Mouse (Mus musculus): Measurements from ENCODE around the gene Ebf1. TPM values are rescaled to one million over a fixed set of nuclear protein-coding genes. Genes with fewer than 3 reads are reported as not detected.

Gene Ebf1
- total RNA-seq, 2 experiments from 2014 or later: 5.5 to 8.2 TPM

DNA sequence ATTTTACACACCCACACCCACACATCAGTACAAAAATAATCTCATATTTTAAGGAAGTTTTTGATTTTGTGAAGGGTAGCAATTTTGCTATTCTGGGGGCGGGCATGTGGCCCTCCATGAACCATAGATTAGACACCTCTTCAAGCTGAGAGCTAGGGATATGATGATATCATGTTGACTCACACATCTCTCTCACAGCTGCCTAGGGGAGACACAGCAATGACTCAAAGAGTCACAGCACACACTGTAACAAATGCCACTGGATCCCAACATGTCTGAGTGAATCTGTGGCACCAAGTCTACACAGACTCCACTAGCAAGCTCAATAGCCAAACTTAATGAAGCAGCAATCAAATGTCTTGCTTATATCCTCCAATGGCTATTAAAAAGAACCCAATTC lies 395.0 kb downstream of the Ebf1 start:
- no peak for DNase-seq (ENCODE audit: low spot score)

DNA sequence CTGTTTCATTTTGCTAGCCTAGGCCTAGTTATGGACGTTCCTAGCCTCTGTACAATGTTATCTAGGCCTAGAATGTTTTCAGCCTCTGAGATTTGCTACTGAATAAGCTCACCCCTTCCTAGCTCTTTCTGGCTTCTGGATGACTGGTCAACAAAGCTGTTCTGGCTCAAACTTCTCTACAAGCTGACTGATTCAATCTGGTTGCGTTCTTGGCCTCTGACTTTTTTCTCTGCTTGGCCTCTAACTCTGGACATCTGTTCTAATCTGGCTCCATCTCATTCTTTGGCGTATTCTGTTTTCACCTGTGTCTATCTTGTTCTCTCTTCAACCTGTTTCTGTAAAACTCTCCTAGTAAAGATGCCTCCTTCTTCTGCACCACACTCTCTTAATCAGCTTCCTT lies 400.4 kb downstream of the Ebf1 start:
- DNase-seq (ENCODE audit: low spot score): no peak

DNA sequence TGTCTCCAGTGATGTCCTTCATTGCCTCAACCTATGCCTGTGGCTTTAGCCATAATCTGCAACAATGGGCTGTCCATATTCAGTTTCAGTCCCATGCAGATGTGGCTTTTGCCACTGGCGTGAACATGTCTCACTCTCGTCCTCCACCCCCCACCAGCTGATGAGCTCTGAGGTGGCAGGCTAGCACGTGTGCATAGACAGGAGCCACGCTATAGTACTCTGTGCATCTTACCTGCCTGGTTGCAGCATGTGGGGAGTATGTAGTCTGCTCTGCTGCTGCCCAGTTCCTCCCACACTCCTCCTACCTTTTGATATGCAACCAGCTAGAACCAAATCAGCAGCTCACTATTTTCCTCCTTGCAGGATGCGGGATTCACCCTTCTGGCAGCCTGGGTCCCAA lies 408.9 kb downstream of the Ebf1 start:
- DNase-seq (ENCODE audit: low spot score): no peak

DNA sequence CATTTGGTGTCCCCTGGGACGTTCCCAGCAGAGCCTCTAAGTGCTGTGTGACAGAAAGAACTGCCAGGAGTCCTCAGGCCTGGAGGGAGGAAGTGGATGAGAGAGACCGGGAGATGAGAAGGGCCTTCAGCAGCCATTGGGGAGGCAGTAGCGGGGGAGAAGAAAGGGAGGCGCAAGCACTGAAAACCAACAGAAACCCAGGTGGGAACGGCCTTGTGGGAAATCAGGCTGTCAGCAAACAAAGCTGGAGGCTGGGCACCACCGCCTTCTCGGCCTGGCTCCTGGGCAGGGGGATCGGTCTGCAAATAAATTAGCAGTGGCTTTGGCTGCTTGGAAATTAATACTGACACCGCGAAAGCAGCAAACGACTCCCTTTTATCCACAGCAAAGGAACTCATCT lies 409.6 kb downstream of the Ebf1 start:
- no peak for DNase-seq (ENCODE audit: low spot score)

DNA sequence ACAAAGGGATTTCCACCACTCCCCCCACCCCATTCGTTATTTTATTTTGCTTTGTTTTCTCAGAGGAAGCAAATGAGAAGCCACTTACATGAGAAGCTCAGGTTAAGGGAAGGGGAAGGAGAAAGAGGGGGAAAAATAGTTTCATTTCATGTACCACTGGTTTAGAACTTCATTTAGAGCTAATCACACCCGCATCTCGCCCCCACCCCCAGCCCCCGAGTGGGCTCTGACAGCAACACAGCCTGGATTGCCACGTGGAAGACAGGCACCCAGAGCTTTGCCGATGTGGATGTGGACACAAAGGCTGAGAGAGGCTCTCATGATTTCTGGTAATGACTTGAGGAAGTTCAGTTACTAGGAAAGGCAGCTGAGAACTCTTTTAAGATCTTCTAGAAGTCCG lies 410.0 kb downstream of the Ebf1 start:
- no peak for DNase-seq (ENCODE audit: low spot score)

DNA sequence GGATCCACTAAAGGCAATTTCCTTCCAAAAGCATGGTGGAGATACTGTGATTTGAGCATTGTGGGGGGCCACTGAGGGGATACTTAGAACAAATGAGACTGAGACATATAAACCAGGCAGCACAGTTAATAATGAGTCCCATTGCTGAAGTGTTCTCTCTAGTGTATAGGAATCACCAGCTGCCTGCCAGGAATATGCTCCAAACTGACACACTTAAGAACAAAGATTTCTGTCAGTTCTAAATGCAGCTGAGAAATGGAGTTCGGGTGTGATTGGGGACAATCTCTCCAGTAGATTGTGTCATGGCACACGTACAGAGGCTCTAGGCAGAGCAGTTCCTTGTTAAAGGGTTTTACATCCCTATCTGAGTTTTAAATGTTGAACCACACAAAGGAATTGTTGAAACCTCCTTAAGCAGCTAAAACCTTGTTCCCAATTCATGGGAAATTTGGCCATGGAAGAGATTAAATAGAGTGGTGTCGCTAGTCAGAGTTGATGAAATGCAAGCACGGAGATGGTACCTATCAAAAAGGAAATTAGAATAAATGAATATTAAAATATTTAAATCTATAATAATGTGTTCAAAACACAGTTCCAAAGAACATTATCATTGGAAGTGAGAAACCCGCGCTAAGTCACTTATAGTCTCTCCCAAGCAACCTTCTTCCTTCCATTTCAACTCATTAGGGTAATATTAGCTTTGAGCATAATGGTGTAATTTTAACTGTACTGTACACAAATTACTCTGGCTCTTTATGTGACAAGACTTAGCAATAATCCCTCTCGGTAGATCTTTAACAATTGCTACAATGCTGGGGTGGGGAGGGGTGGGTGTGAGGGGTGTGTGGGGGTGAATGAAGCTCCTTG lies 438.9 kb downstream of the Ebf1 start:
- no peak for DNase-seq (ENCODE audit: low spot score)

Other genes with a start within 250 kb of the Ebf1 start
- gene Il12b, start 217.3 kb upstream of the Ebf1 start, total RNA-seq (2021): not detected
- gene Ublcp1, start 146.8 kb upstream of the Ebf1 start, total RNA-seq (2021): 10 to 100 TPM; 21.7 to 25.3 TPM
- gene Rnf145, start 98.4 kb upstream of the Ebf1 start, total RNA-seq (2021): 1 to 10 TPM; 6.5 to 7.4 TPM